Mouse (Mus musculus): ENCODE data around the gene Zfp830.

Zfp830 gene

GRCm38 (mm10) chr11:82763742-82764437, at the start of gene Zfp830, which contains the start of gene Cct6b:
TSS of gene Zfp830 (plus strand) at chr11:82764345.
TSS of gene Cct6b (minus strand) at chr11:82764321.
- DNase-seq (ENCODE audit: low spot score in 2 of 2), result peak; percentile 88 to 95

GRCm38 (mm10) chr11:82719294-82719693, 44.9 kb upstream of the Zfp830 start:
- no peak for DNase-seq (ENCODE audit: low spot score in 2 of 2)

GRCm38 (mm10) chr11:82726862-82727261, 37.3 kb upstream of the Zfp830 start:
- no peak for DNase-seq (ENCODE audit: low spot score in 2 of 2)

- no peak for DNase-seq (ENCODE audit: low spot score in 2 of 2)
Measured at GRCm38 (mm10) chr11:82734227-82734626, 29.9 kb upstream of the Zfp830 start.

- no peak for DNase-seq (ENCODE audit: low spot score in 2 of 2)
Measured at GRCm38 (mm10) chr11:82739006-82739405, 25.1 kb upstream of the Zfp830 start.

- peak; percentile 6 to 10 for DNase-seq (ENCODE audit: low spot score in 2 of 2)
Measured at GRCm38 (mm10) chr11:82746138-82746537, 18.0 kb upstream of the Zfp830 start.

- DNase-seq (ENCODE audit: low spot score in 2 of 2), result no peak
Measured at GRCm38 (mm10) chr11:82746857-82747366, 17.2 kb upstream of the Zfp830 start.

- DNase-seq (ENCODE audit: low spot score in 2 of 2), result no peak
Measured at GRCm38 (mm10) chr11:82752349-82753115, 11.6 kb upstream of the Zfp830 start.

- no peak for DNase-seq (ENCODE audit: low spot score in 2 of 2)
Measured at GRCm38 (mm10) chr11:82755919-82756318, 8.2 kb upstream of the Zfp830 start.

- DNase-seq (ENCODE audit: low spot score in 2 of 2), result no peak
Measured at GRCm38 (mm10) chr11:82762286-82762829, 1.8 kb upstream of the Zfp830 start.

- DNase-seq (ENCODE audit: low spot score in 2 of 2), result no peak
Measured at GRCm38 (mm10) chr11:82763261-82763660, 884 bp upstream of the Zfp830 start.

- DNase-seq (ENCODE audit: low spot score in 2 of 2), result no peak
Measured at GRCm38 (mm10) chr11:82764438-82764924, 336 bp downstream of the Zfp830 start.

- DNase-seq (ENCODE audit: low spot score in 2 of 2), result no peak
Measured at GRCm38 (mm10) chr11:82780134-82780533, 16.0 kb downstream of the Zfp830 start.

GRCm38 (mm10) chr11:82780983-82781903, 17.1 kb downstream of the Zfp830 start, which contains the start of gene Lig3:
TSS of gene Lig3 (plus strand) at chr11:82781108.
- peak; percentile 91 to 95 for DNase-seq (ENCODE audit: low spot score in 2 of 2)

GRCm38 (mm10) chr11:82782197-82782596, 18.1 kb downstream of the Zfp830 start:
- DNase-seq (ENCODE audit: low spot score in 2 of 2), result no peak

- DNase-seq (ENCODE audit: low spot score in 2 of 2), result no peak
Measured at GRCm38 (mm10) chr11:82783453-82783852, 19.3 kb downstream of the Zfp830 start.

GRCm38 (mm10) chr11:82806656-82807055, 42.5 kb downstream of the Zfp830 start:
- no peak for DNase-seq (ENCODE audit: low spot score in 2 of 2)

GRCm38 (mm10) chr11:82807370-82807769, 43.2 kb downstream of the Zfp830 start:
- no peak for DNase-seq (ENCODE audit: low spot score in 2 of 2)

- DNase-seq (ENCODE audit: low spot score in 2 of 2), result no peak
Measured at GRCm38 (mm10) chr11:82808485-82808884, 44.3 kb downstream of the Zfp830 start.

Measured in frontal cortex, postnatal 36 days (tissue).